In the genomic region with DNA sequence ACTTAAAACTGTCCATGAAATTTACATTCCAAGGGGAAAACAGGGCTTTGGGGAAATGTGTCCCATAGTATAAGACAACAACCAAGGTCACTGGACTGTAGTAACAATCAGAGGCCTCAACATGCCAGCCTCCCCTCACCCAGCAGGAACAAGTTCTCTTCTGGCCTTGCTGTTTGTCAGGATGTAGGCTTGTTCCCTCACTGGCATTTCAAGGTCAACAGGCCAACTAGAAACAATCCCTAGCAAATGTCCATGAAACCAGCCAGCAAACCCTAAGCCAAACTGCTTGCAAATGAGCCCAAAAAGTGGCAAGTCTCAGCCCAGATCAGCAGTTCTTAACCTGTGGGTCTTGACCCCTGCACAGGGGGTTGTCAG, we compare ENCODE assay signal across 16 mouse cellular contexts.
DNase-seq lines count a peak whose midpoint lies in the region; ATAC-seq and TF ChIP-seq lines count a peak whose summit lies in the region.
"Had no signal": no experiment of that assay in that cellular context is flagged by ENCODE, and none has a peak within 500 bp of the region (broad histone marks: within the 10 kb centered on the region; RNA-seq: fewer than 3 reads in every experiment).

No protein-coding gene starts in this region.

- peaks cover 11 to 12% of the 10 kb centered on the region in 2 experiments for H3K4me1 ChIP-seq in heart, embryonic 14.5 days (ENCODE audit: control insufficient read depth in 2 of 2, insufficient read depth in 2 of 2, low read length in 2 of 2)
- peaks cover 5% of the 10 kb centered on the region for H3K4me1 ChIP-seq in heart, adult 2 months (ENCODE audit: control insufficient read depth, insufficient read depth, low read length)
- H3K4me1 ChIP-seq in cerebellum, adult 2 months (ENCODE audit: control insufficient read depth, insufficient read depth, low read length), result peaks cover 4% of the 10 kb centered on the region
- H3K4me1 ChIP-seq: liver, embryonic 13.5 days had no signal

- TF ChIP-seq CTCF in heart, adult 2 months (IDR thresholded peaks at IDR 0.05), result no peak
- TF ChIP-seq CTCF in cerebellum, adult 2 months (IDR thresholded peaks at IDR 0.05; ENCODE audit: borderline replicate concordance, insufficient read depth, low read depth, low read length), result no peak

- H3K4me2 ChIP-seq in heart, embryonic 14.5 days (ENCODE audit: low read length), result no peak overlapping the region
- H3K4me2 ChIP-seq: liver, embryonic 13.5 days; midbrain, embryonic 11.5 days had no signal

- TF ChIP-seq POLR2A in heart, adult 2 months (IDR thresholded peaks at IDR 0.05; ENCODE audit: insufficient read depth, low read depth, low read length), result no peak
- TF ChIP-seq POLR2A in cerebellum, adult 2 months (IDR thresholded peaks at IDR 0.05; ENCODE audit: borderline replicate concordance, insufficient read depth, low read length), result no peak

- peak; percentile 62 to 84 for DNase-seq in adrenal gland, adult (ENCODE audit: inconsistent age in 2 of 2, low spot score in 1 of 2)
- DNase-seq in adrenal gland, adult 18-20 months (ENCODE audit: low spot score in 2 of 2), result no peak
- DNase-seq in heart, adult 2 months, result no peak
- DNase-seq in testis, postnatal 14 days (ENCODE audit: low spot score), result peak; percentile 45
- DNase-seq in testis, postnatal 10 days (ENCODE audit: low spot score), result no peak
- no peak for DNase-seq in cerebellum, adult 2 months
- DNase-seq: cerebellum, adult 11 months; forebrain, postnatal 0 days; gastrocnemius, postnatal 14 days; liver, embryonic 13.5 days; lung, adult 2 months; thymus, postnatal 25 days had no signal

- H3K79me2 ChIP-seq in heart, adult 2 months (replicated peaks; ENCODE audit: control insufficient read depth, insufficient read depth, low read length), result no peaks in the 10 kb centered on the region

- no peaks in the 10 kb centered on the region for H3K27me3 ChIP-seq in heart, embryonic 14.5 days (ENCODE audit: control insufficient read depth, insufficient read depth, low read length)
- no peaks in the 10 kb centered on the region for H3K27me3 ChIP-seq in heart, adult 2 months (ENCODE audit: control insufficient read depth, insufficient read depth, low read length)
- H3K27me3 ChIP-seq in cerebellum, adult 2 months (ENCODE audit: control insufficient read depth, insufficient read depth, low read length), result no peaks in the 10 kb centered on the region
- H3K27me3 ChIP-seq: liver, embryonic 13.5 days had no signal

- peak overlapping the region; percentile 56 to 64 for H3K27ac ChIP-seq in heart, embryonic 14.5 days (replicated peaks in 1 of 2; ENCODE audit: control insufficient read depth in 1 of 2, insufficient read depth in 1 of 2, low read depth in 2 of 2, low read length in 2 of 2)
- H3K27ac ChIP-seq in heart, adult 2 months, result no peak overlapping the region
- no peak overlapping the region for H3K27ac ChIP-seq in cerebellum, adult 2 months (ENCODE audit: insufficient read depth, low read length)
- H3K27ac ChIP-seq: hindbrain, postnatal 0 days; liver, embryonic 13.5 days had no signal

- H3K4me3 ChIP-seq in heart, embryonic 14.5 days (ENCODE audit: control insufficient read depth in 1 of 2, insufficient read depth in 1 of 2, low read depth in 1 of 2, low read length in 2 of 2), result no peak overlapping the region
- no peak overlapping the region for H3K4me3 ChIP-seq in heart, adult 2 months
- H3K4me3 ChIP-seq in cerebellum, adult 2 months (replicated peaks; ENCODE audit: insufficient read depth, low read depth, low read length), result no peak overlapping the region
- H3K4me3 ChIP-seq: liver, embryonic 13.5 days had no signal

- TF ChIP-seq EP300 in heart, adult 2 months (IDR thresholded peaks at IDR 0.05; ENCODE audit: insufficient read depth, low read depth, low read length), result no peak

- no peak overlapping the region for H3K9ac ChIP-seq in heart, embryonic 14.5 days (ENCODE audit: low read length)
- H3K9ac ChIP-seq in heart, adult 2 months (ENCODE audit: low read depth, low read length), result no peak overlapping the region
- H3K9ac ChIP-seq: forebrain, postnatal 0 days; liver, embryonic 13.5 days had no signal

- intact Hi-C loops in heart, adult 2 months (cut with DNase I), result loop anchor here (5.0 kb wide), 2 partner anchors 46 to 61 kb away; no protein-coding TSS in a partner anchor

- ATAC-seq in heart, embryonic 14.5 days (ENCODE audit: insufficient number of reproducible peaks, insufficient read depth, low FRiP score, low read depth), result no peak
- ATAC-seq: forebrain, postnatal 0 days; hindbrain, postnatal 0 days; intestine, embryonic 16.5 days had no signal

- no peaks in the 10 kb centered on the region for H3K9me3 ChIP-seq in heart, embryonic 14.5 days (ENCODE audit: control insufficient read depth, low read length)
- H3K9me3 ChIP-seq: liver, embryonic 13.5 days had no signal

- H3K36me3 ChIP-seq in heart, embryonic 14.5 days (ENCODE audit: control insufficient read depth, insufficient read depth, low read length), result peaks cover 91% of the 10 kb centered on the region
- H3K36me3 ChIP-seq in heart, adult 2 months (ENCODE audit: control insufficient read depth, insufficient read depth, low read length), result no peaks in the 10 kb centered on the region

Comparison
In these comparisons a context has a peak if more than half of its experiments do, and no peak if none do; other contexts are left out.
1. DNase-seq: peak in adrenal gland, adult (2 of 2) and testis, postnatal 14 days (single experiment); none in adrenal gland, adult 18-20 months (0 of 2), heart, adult 2 months (0 of 2), testis, postnatal 10 days (single experiment) and cerebellum, adult 2 months (0 of 2).
2. H3K27ac ChIP-seq: peak in heart, embryonic 14.5 days (2 of 2); none in heart, adult 2 months (single experiment) and cerebellum, adult 2 months (single experiment).